Mouse (Mus musculus): Measurements from ENCODE around the gene Atp4a.

DNA sequence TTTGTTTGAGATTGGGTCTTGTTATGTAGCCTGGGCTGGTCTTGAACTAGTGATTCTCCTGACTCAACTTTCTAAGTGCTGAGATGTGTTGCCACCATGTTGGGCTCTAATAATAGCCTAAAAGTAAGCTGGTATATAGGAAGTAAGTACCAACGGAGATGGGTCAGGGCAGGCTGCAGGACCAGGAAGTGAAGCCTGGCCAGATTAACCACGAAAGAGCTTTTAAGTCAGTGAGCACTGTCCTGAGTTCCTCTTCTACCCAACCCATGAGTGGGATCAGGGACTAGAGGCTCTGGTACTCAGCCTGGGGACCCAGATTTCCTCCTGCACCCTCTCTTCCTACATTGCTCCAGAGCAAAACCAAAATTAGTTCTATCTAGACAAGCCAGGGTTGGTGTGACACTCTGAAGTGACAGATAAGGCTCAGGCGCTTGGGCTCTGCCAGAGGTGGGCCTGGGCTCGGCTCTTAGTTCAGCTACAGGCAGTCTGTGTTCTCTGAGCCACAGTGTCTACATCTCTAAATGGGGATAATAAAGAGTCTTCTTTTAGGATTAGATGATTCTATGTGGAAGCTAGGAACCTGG, 49.9 kb downstream of the Atp4a start:
- TF ChIP-seq CTCF (IDR thresholded peaks at IDR 0.05): no peak
- no peak for TF ChIP-seq EP300 (IDR thresholded peaks at IDR 0.05; ENCODE audit: insufficient read depth, low read depth, low read length)
- no peak for TF ChIP-seq POLR2A (IDR thresholded peaks at IDR 0.05; ENCODE audit: insufficient read depth, low read depth, low read length)
